Mouse (Mus musculus): ENCODE measurements around the gene Csrp1. TPM values are rescaled to one million over a fixed set of nuclear protein-coding genes. Genes with fewer than 3 reads are reported as not detected.

The Csrp1 gene
- 17.7 and 18.0 TPM in 2 replicates for polyA plus RNA-seq (2015; fragmentation: Nextera tagmentation; extraction: Ambion mirVana)

GRCm38 (mm10) chr1:135719983-135720382, at the start of gene Csrp1:
Gene Csrp1, plus strand, starts transcription at chr1:135720061.
- ATAC-seq (replicated peaks) = no peak
- 76% methylated on average over 6 of the region's 6 CpGs for WGBS
- H3K36me3 ChIP-seq = no peaks in the 10 kb centered on the region
- H3K4me2 ChIP-seq (replicated peaks) = no peak within 1 kb of the TSS
- H3K27ac ChIP-seq (replicated peaks) = no peak within 1 kb of the TSS
- H3K4me3 ChIP-seq = no peak within 1 kb of the TSS
- no peaks in the 10 kb centered on the region for H3K27me3 ChIP-seq
- peaks cover 4% of the 10 kb centered on the region; the same call in 1 of the 2 replicates for H3K4me1 ChIP-seq
- H3K9me3 ChIP-seq = no peaks in the 10 kb centered on the region
- H3K9ac ChIP-seq (replicated peaks) = no peak within 1 kb of the TSS

DNA sequence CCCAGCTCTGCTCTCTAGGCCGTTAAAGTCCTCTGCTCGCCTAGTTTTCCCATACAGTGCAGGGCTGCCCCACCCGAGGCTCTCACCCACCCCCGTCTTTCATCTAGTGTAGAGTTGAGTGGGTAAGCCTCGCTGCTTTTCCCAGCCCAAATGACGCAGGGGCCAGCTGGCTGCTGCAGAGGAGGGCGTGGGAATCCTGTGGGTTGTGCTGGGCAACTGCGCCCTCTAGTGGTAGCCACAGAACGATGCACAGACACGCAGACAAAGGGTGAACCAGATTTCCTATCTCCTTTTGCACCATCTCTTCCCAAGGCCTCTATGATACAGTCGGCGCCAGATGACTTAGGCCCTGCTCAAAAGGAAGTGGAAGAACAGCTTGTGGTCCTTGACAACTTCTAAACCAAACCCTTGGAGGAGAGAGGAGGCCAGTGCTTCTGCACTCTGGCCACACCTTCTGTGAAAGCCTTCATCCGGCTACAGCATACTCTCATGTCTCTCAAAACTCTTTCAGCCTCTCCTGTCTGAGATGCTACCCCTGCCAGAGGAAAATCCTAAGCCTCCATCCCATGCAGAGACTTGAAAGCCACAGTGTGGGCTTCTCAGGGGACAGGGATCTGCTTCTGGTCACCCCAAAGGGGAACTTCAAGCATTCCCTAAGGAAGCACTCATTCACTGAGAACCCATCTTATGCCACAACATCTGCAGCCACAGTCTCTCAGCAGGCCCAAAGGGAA, 49.3 kb upstream of the Csrp1 start:
- Histone ChIP-seq H3K27me3 (no peaks in the 10 kb centered on the region), H3K27ac (replicated peaks) (peak overlapping the region; percentile 64), H3K9ac (replicated peaks) (peak overlapping the region; percentile 24; the same call in 1 of the 2 replicates), H3K4me1 (peaks cover 17% of the 10 kb centered on the region), H3K9me3 (no peaks in the 10 kb centered on the region), H3K4me3 (no peak overlapping the region), H3K36me3 (no peaks in the 10 kb centered on the region), H3K4me2 (replicated peaks) (peak overlapping the region; percentile 37)
- peak; percentile 84 for ATAC-seq (replicated peaks)
- 9% methylated on average over 13 of the region's 13 CpGs for WGBS

DNA sequence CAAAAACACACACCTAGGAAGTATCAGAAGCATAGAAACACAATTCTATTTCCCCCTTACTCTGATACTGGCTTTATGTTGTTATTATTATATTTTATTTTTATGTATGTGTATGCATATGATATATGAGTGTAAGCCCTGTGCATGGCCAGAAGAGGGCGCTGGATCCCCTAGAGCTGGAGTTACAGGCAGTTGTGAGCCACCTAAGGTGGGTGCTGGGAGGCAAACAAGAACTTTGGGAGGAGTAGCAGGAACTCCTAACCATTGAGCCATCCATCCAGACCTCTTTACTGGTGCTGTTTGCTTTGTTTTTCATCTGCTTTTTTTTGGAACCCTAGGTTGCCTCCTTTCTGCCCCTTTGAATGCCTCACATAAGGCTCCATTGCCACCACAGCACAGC, 48.5 kb upstream of the Csrp1 start:
- H3K9me3 ChIP-seq = no peaks in the 10 kb centered on the region
- H3K27me3 ChIP-seq = no peaks in the 10 kb centered on the region
- 32% methylated on average over 1 of the region's 1 CpGs for WGBS
- H3K27ac ChIP-seq (replicated peaks) = no peak overlapping the region
- no peak overlapping the region for H3K4me3 ChIP-seq
- H3K4me1 ChIP-seq = peaks cover 16% of the 10 kb centered on the region
- ATAC-seq (replicated peaks) = no peak
- H3K36me3 ChIP-seq = no peaks in the 10 kb centered on the region
- no peak overlapping the region for H3K9ac ChIP-seq (replicated peaks)
- no peak overlapping the region for H3K4me2 ChIP-seq (replicated peaks)

DNA sequence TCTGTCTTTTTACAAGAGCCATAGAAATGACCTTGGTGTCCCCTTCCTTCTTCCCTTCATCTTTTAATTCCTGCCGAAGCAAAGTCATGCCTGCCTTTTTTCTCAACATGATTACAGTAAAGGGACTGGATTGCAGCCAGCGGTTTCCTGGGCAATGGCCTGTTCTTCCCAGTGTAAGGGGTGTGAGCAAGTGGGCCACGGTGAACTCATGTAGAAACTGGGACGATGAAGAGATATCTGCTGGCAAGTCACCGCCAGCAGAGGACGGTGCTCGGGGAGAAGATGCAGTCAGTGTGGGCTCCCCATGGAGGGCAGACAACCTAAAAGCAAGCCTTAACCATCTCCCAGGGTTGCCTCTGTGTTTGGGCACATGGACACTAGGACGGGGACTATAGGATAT, 47.9 kb upstream of the Csrp1 start:
- Histone ChIP-seq H3K36me3 (no peaks in the 10 kb centered on the region), H3K27ac (replicated peaks) (no peak overlapping the region), H3K9ac (replicated peaks) (no peak overlapping the region), H3K4me3 (no peak overlapping the region), H3K27me3 (no peaks in the 10 kb centered on the region), H3K9me3 (no peaks in the 10 kb centered on the region), H3K4me1 (peaks cover 16% of the 10 kb centered on the region), H3K4me2 (replicated peaks) (no peak overlapping the region)
- 54% methylated on average over 8 of the region's 8 CpGs for WGBS
- no peak for ATAC-seq (replicated peaks)

- no peak for ATAC-seq (replicated peaks)
- Histone ChIP-seq H3K9me3 (no peaks in the 10 kb centered on the region), H3K4me1 (peaks cover 16% of the 10 kb centered on the region), H3K27me3 (no peaks in the 10 kb centered on the region), H3K4me3 (no peak overlapping the region), H3K27ac (replicated peaks) (no peak overlapping the region), H3K9ac (replicated peaks) (no peak overlapping the region), H3K36me3 (no peaks in the 10 kb centered on the region), H3K4me2 (replicated peaks) (no peak overlapping the region)
- WGBS = 81% methylated on average over 4 of the region's 4 CpGs
Observed at GRCm38 (mm10) chr1:135672374-135672773, 47.5 kb upstream of the Csrp1 start.

DNA sequence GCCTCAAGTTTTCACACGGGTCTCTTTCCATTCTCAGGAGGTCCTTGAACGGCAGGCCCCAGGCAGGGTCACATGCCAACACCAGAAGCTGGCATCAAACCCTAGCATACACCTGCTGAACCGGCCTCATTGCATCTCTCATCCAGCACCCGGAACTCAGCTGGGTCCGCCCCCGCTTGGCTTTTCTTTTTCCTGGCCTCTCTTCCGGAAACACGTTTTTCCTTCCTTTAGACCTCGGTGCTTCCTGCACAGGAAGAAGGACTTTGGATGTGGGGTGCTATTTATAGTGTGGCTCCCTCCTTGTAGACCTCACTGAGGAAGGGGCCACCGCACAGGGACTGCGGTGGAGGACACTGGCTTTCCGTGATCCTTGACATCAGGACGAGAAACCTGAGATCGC, 46.4 kb upstream of the Csrp1 start:
- Histone ChIP-seq H3K27ac (replicated peaks) (no peak overlapping the region), H3K4me1 (peaks cover 16% of the 10 kb centered on the region), H3K36me3 (no peaks in the 10 kb centered on the region), H3K9me3 (no peaks in the 10 kb centered on the region), H3K4me2 (replicated peaks) (no peak overlapping the region), H3K9ac (replicated peaks) (no peak overlapping the region), H3K4me3 (no peak overlapping the region), H3K27me3 (no peaks in the 10 kb centered on the region)
- 83% methylated on average over 14 of the region's 14 CpGs for WGBS
- no peak for ATAC-seq (replicated peaks)

- Histone ChIP-seq H3K27ac (replicated peaks) (no peak overlapping the region), H3K36me3 (no peaks in the 10 kb centered on the region), H3K4me1 (peaks cover 3% of the 10 kb centered on the region), H3K27me3 (no peaks in the 10 kb centered on the region), H3K4me2 (replicated peaks) (no peak overlapping the region), H3K9me3 (no peaks in the 10 kb centered on the region), H3K9ac (replicated peaks) (no peak overlapping the region), H3K4me3 (no peak overlapping the region)
- 31% methylated on average over 11 of the region's 11 CpGs for WGBS
- no peak for ATAC-seq (replicated peaks)
Observed at GRCm38 (mm10) chr1:135675449-135676129, 44.3 kb upstream of the Csrp1 start.

DNA sequence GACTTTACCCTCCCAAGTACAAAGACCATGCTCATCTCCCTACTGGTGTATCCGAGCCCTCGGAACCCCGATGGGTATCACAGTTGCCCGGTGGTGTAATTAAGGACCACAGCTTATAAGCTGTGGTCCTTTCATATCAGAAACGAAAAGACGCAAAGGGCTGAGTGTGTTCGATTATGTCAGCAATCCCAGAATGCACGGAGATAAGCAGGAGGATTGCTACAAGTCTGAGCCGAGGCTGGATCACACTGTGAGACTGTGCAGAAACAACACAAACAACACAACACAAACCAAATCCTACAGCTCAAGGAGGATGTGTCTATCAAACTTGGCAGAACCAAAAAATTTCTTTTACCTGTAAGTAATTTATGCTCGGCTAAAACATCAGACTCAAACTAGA, 43.6 kb upstream of the Csrp1 start:
- H3K9ac ChIP-seq (replicated peaks) = no peak overlapping the region
- no peak overlapping the region for H3K27ac ChIP-seq (replicated peaks)
- H3K4me3 ChIP-seq = no peak overlapping the region
- no peaks in the 10 kb centered on the region for H3K27me3 ChIP-seq
- H3K36me3 ChIP-seq = no peaks in the 10 kb centered on the region
- no peaks in the 10 kb centered on the region for H3K4me1 ChIP-seq
- WGBS = 86% methylated on average over 10 of the region's 10 CpGs
- no peak overlapping the region for H3K4me2 ChIP-seq (replicated peaks)
- no peaks in the 10 kb centered on the region for H3K9me3 ChIP-seq
- no peak for ATAC-seq (replicated peaks)

- H3K9ac ChIP-seq (replicated peaks) = no peak overlapping the region
- no peak for ATAC-seq (replicated peaks)
- no peak overlapping the region for H3K4me3 ChIP-seq
- WGBS = 53% methylated on average over 8 of the region's 8 CpGs
- H3K9me3 ChIP-seq = no peaks in the 10 kb centered on the region
- no peak overlapping the region; the same call in 1 of the 2 replicates for H3K27ac ChIP-seq (replicated peaks)
- no peaks in the 10 kb centered on the region for H3K36me3 ChIP-seq
- H3K4me2 ChIP-seq (replicated peaks) = no peak overlapping the region
- no peaks in the 10 kb centered on the region for H3K27me3 ChIP-seq
- no peaks in the 10 kb centered on the region for H3K4me1 ChIP-seq
Observed at GRCm38 (mm10) chr1:135676938-135677682, 42.8 kb upstream of the Csrp1 start.

DNA sequence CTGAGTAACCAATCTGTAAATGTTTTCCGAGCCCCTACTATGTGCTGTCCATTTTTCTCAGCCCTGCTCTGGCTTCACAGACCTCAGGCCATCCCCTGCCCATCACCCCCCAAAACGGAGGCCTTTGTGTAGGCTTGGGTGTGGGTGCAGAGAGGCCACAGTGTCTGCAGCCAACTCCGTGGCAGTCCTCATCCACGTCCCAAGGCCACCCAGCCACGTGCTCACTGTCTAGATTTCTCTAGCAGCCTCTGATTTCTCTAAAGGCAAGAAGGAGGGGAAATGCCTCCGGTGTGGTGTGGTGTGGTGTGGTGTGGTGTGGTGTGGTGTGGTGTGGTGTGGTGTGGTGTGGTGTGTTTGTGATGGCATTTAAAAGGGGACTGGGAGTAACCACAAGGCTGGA, 41.7 kb upstream of the Csrp1 start:
- Histone ChIP-seq H3K27me3 (no peaks in the 10 kb centered on the region), H3K9ac (replicated peaks) (no peak overlapping the region), H3K4me2 (replicated peaks) (no peak overlapping the region), H3K4me3 (no peak overlapping the region), H3K9me3 (no peaks in the 10 kb centered on the region), H3K36me3 (no peaks in the 10 kb centered on the region), H3K27ac (replicated peaks) (no peak overlapping the region), H3K4me1 (no peaks in the 10 kb centered on the region)
- WGBS = 86% methylated on average over 6 of the region's 6 CpGs
- no peak for ATAC-seq (replicated peaks)

DNA sequence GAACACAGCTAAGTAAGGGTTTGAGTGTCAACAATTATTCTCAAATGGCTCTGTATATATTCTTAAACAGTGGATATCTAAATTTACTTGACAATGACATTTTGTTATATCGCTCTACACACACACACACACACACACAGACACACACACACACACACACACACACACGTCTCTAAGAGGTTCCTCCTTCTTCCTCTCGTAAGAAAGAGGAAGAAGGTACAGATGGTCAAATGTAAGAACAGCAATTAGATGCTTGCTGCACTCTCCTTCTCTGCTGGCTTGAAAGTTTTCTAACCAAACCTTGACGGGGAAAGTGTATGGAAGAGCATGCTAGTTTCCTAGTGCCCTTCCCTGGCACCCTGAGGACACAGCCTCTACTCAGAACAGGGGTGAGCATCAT, 39.1 kb upstream of the Csrp1 start:
- Histone ChIP-seq H3K4me3 (no peak overlapping the region), H3K36me3 (no peaks in the 10 kb centered on the region), H3K4me2 (replicated peaks) (no peak overlapping the region), H3K4me1 (no peaks in the 10 kb centered on the region), H3K27ac (replicated peaks) (peak overlapping the region; percentile 38; the same call in 1 of the 2 replicates), H3K9ac (replicated peaks) (no peak overlapping the region), H3K9me3 (no peaks in the 10 kb centered on the region), H3K27me3 (no peaks in the 10 kb centered on the region)
- ATAC-seq (replicated peaks) = no peak
- WGBS = 83% methylated on average over 4 of the region's 4 CpGs

- H3K27ac ChIP-seq (replicated peaks) = peak overlapping the region; percentile 38; the same call in 1 of the 2 replicates
- no peaks in the 10 kb centered on the region for H3K9me3 ChIP-seq
- no peaks in the 10 kb centered on the region for H3K36me3 ChIP-seq
- ATAC-seq (replicated peaks) = 0 out of 2 replicates have a peak, but pooled peaks have one; percentile 43
- no peaks in the 10 kb centered on the region for H3K4me1 ChIP-seq
- H3K4me2 ChIP-seq (replicated peaks) = no peak overlapping the region
- no peak overlapping the region for H3K4me3 ChIP-seq
- WGBS = 65% methylated on average over 8 of the region's 8 CpGs
- no peak overlapping the region for H3K9ac ChIP-seq (replicated peaks)
- no peaks in the 10 kb centered on the region for H3K27me3 ChIP-seq
Observed at GRCm38 (mm10) chr1:135681122-135681521, 38.7 kb upstream of the Csrp1 start.
